Comparison of ENCODE assay signal across 8 mouse cellular contexts in the genomic region with DNA sequence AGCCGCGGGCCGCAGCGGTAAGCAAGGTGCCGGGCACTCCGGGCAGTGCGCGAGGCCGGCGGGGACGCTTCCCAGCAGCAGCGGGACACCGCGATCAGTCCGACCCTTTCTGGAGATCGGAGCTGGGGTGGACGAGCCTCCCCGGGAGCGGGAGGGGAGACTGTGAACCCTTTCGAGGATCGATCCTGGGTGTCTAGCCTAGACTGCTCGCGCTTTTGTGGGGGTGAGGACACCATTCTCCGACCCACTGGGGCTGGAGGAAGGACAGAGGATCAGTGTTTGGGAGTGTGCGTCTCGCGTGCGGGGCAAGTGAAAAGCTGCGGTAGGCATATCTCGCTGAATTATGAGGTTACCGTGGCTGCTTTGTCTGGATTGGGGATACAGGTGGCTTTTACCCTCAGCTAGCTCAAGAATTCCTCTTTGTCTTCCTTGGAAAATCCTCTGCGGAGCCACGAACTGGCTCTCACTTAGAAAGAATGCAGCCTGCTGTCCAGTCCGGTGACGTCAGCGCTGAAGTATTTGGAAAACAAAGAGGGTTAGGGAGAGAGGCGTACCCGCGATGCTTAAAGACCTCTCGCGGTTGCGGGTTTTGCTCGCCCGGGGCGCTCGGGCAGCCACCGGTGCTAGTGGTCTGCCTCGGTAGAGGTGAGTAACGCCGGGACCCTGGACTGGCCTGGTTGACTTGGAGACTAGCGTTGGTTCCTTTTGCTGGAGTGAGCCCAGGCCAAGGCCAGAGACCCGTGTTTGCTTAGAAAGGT. TPM values are rescaled to one million over a fixed set of nuclear protein-coding genes. Genes with fewer than 3 reads are reported as not detected.
DNase-seq lines count a peak whose midpoint lies in the region; ATAC-seq lines count a peak whose summit lies in the region.

No protein-coding gene starts in this region.

- peak overlapping the region; percentile 97 for H3K27ac ChIP-seq in hindbrain, embryonic 14.5 days

- DNase-seq in NIH3T3 (ENCODE audit: low read depth): peak; percentile 97
- peak; percentile 87 to 88 for DNase-seq in cerebellum, postnatal 10 days
- DNase-seq in gastrocnemius, adult 18-20 months (ENCODE audit: low spot score): peak; percentile 91
- peak; percentile 82 for DNase-seq in hindbrain, embryonic 14.5 days (ENCODE audit: low spot score)
- DNase-seq in layer of hippocampus, postnatal 36 days: peak; percentile 57 to 62
- DNase-seq in lung, postnatal 14 days: peak; percentile 93
- DNase-seq in retina, postnatal 7 days (ENCODE audit: low read depth, low spot score): peak; percentile 61
- DNase-seq in T-cell, adult 2 months (ENCODE audit: low spot score): no peak

- H3K36me3 ChIP-seq in hindbrain, embryonic 14.5 days (replicated peaks; ENCODE audit: control insufficient read depth, insufficient read depth): peaks cover 32% of the 10 kb centered on the region

- H3K27me3 ChIP-seq in hindbrain, embryonic 14.5 days (ENCODE audit: control insufficient read depth, insufficient read depth, low read length): no peaks in the 10 kb centered on the region

- peak overlapping the region; percentile 96 for H3K9ac ChIP-seq in hindbrain, embryonic 14.5 days

- under 1% methylated on average over 52 of the region's 52 CpGs for WGBS in hindbrain, embryonic 14.5 days

- peak overlapping the region; percentile 84 for H3K4me3 ChIP-seq in hindbrain, embryonic 14.5 days (replicated peaks; ENCODE audit: low read length)

- ATAC-seq in hindbrain, embryonic 14.5 days (ENCODE audit: low FRiP score): peak; percentile 54

- no peaks in the 10 kb centered on the region for H3K9me3 ChIP-seq in hindbrain, embryonic 14.5 days (ENCODE audit: control insufficient read depth, low read length)

- peak overlapping the region; percentile 97 for H3K4me2 ChIP-seq in hindbrain, embryonic 14.5 days (replicated peaks)

- peaks cover 56% of the 10 kb centered on the region for H3K4me1 ChIP-seq in hindbrain, embryonic 14.5 days (replicated peaks; ENCODE audit: control insufficient read depth, insufficient read depth, low read length)

RNA-seq across cellular contexts. Expression of a gene that starts 1.6 kb away (rescaled TPM):
- 10 to 100 TPM; 16.8 to 18.2 TPM for total RNA-seq in gastrocnemius, adult 18-20 months (2021)
- polyA plus RNA-seq in hindbrain, embryonic 14.5 days (2014; fragmentation: Nextera tagmentation; extraction: Ambion mirVana): 54.1 and 56.8 TPM in 2 replicates
- total RNA-seq in layer of hippocampus, postnatal 36 days (2021): 10 to 100 TPM; 17.2 to 18.6 TPM
